Mouse (Mus musculus) limb, embryonic 12.5 days (tissue): ENCODE results near the gene Cpn1. TPM values are rescaled to one million over a fixed set of nuclear protein-coding genes. Genes with fewer than 3 reads are reported as not detected.

Experiments
- polyA plus RNA-seq: library from polyadenylated mRNA; unstranded; fragments of >200 nt; fragmentation: Nextera tagmentation; extraction: Ambion mirVana; gene quantifications from 2 replicates; pipeline ENCODE4 v1.2.1, GENCODE M21; 2016

Cpn1 gene
- polyA plus RNA-seq, 1 experiment from 2014 or later = 0.15 TPM

Other genes with a start within 250 kb of the Cpn1 start
- gene Cutc, start 233.6 kb downstream of the Cpn1 start, polyA plus RNA-seq = 13.1 and 13.7 TPM in 2 replicates
- 15.1 and 15.2 TPM in 2 replicates for gene Cox15, start 233.6 kb downstream of the Cpn1 start, polyA plus RNA-seq
- not detected in 2 replicates for gene Abcc2, start 204.4 kb downstream of the Cpn1 start, polyA plus RNA-seq
- gene Dnmbp, start 46.4 kb downstream of the Cpn1 start, polyA plus RNA-seq = 28.7 and 29.3 TPM in 2 replicates
- 0.14 and 0.31 TPM in 2 replicates for gene Cyp2c23, start 42.7 kb upstream of the Cpn1 start, polyA plus RNA-seq
- 29.5 and 31.7 TPM in 2 replicates for gene Erlin1, start 83.2 kb upstream of the Cpn1 start, polyA plus RNA-seq
- gene Chuk, start 120.9 kb upstream of the Cpn1 start, polyA plus RNA-seq = 55.2 and 56.6 TPM in 2 replicates
- 38.3 and 39.0 TPM in 2 replicates for gene Cwf19l1, start 149.3 kb upstream of the Cpn1 start, polyA plus RNA-seq
- 105 and 108 TPM in 2 replicates for gene Bloc1s2, start 159.9 kb upstream of the Cpn1 start, polyA plus RNA-seq
- gene Pkd2l1, start 205.9 kb upstream of the Cpn1 start, polyA plus RNA-seq = 0.08 TPM in 1 of 2 replicates, not detected in the other
- gene Scd3, start 216.7 kb upstream of the Cpn1 start, polyA plus RNA-seq = not detected in 2 replicates